Mouse (Mus musculus): ENCODE results near the gene Lefty2. TPM values are rescaled to one million over a fixed set of nuclear protein-coding genes. Genes with fewer than 3 reads are reported as not detected.
"Not testable (repeated sequence)": the region's sequence is repeated elsewhere in the genome, so short reads cannot be mapped to it uniquely, and the experiment has no call there.

The Lefty2 gene
- polyA plus RNA-seq, 1 experiment = not detected

- H3ac ChIP-seq (ENCODE audit: control insufficient read depth, insufficient read length) = no peak overlapping the region
- H3K79me2 ChIP-seq (ENCODE audit: control insufficient read depth, insufficient read depth) = no peaks in the 10 kb centered on the region
- H3K4me3 ChIP-seq = no peak overlapping the region
- H3K36me3 ChIP-seq (ENCODE audit: control insufficient read depth, insufficient read depth) = no peaks in the 10 kb centered on the region
- H3K27me3 ChIP-seq (ENCODE audit: control insufficient read depth, insufficient read depth, insufficient read length) = peaks cover 15% of the 10 kb centered on the region
- TF ChIP-seq SRF (IDR thresholded peaks at IDR 0.05; ENCODE audit: control insufficient read depth, insufficient read length, low read depth) (no peak), CEBPB (IDR thresholded peaks at IDR 0.05; ENCODE audit: insufficient read depth, poor library complexity, severe bottlenecking) (peak; percentile 55; the same call in 1 of the 2 replicates)
- peak overlapping the region; percentile 43 for H3K4me2 ChIP-seq (ENCODE audit: low read depth)
Measured at GRCm38 (mm10) chr1:180888556-180889042, 4.3 kb upstream of the Lefty2 start.

GRCm38 (mm10) chr1:180889172-180889571 is 3.7 kb upstream of the Lefty2 start:
- no peak overlapping the region for H3ac ChIP-seq (ENCODE audit: control insufficient read depth, insufficient read length)
- peaks cover 21% of the 10 kb centered on the region for H3K27me3 ChIP-seq (ENCODE audit: control insufficient read depth, insufficient read depth, insufficient read length)
- no peak for TF ChIP-seq CEBPB (IDR thresholded peaks at IDR 0.05; ENCODE audit: insufficient read depth, poor library complexity, severe bottlenecking)
- no peak for TF ChIP-seq POLR2AphosphoS2 (IDR thresholded peaks at IDR 0.05; ENCODE audit: insufficient read length, low read depth)
- no peak for TF ChIP-seq TCF3 (IDR thresholded peaks at IDR 0.05; ENCODE audit: insufficient read length, low read depth)
- TF ChIP-seq MAX (IDR thresholded peaks at IDR 0.05; ENCODE audit: low read depth) = no peak
- TF ChIP-seq TCF12 (IDR thresholded peaks at IDR 0.05; ENCODE audit: insufficient read depth, poor library complexity, severe bottlenecking) = no peak
- TF ChIP-seq MYOD1 (IDR thresholded peaks at IDR 0.05; ENCODE audit: control insufficient read depth in 1 of 3, insufficient read length in 2 of 3, low read depth in 2 of 3) = no peak
- TF ChIP-seq REST (IDR thresholded peaks at IDR 0.05; ENCODE audit: insufficient read depth, insufficient read length) = no peak

GRCm38 (mm10) chr1:180889841-180890240 is 3.1 kb upstream of the Lefty2 start:
- H3K4me2 ChIP-seq (ENCODE audit: low read depth) = no peak overlapping the region
- TF ChIP-seq USF1 (IDR thresholded peaks at IDR 0.05; ENCODE audit: low read depth) (no peak), POLR2AphosphoS2 (IDR thresholded peaks at IDR 0.05; ENCODE audit: insufficient read length, low read depth) (no peak), TCF12 (IDR thresholded peaks at IDR 0.05; ENCODE audit: insufficient read depth, poor library complexity, severe bottlenecking) (no peak), E2F4 (IDR thresholded peaks at IDR 0.05; ENCODE audit: insufficient read depth) (no peak), MYOG (IDR thresholded peaks at IDR 0.05; ENCODE audit: control insufficient read depth in 1 of 3, insufficient read depth in 1 of 3, insufficient read length in 2 of 3, low read depth in 2 of 3) (no peak), MAX (IDR thresholded peaks at IDR 0.05; ENCODE audit: low read depth) (no peak), REST (IDR thresholded peaks at IDR 0.05; ENCODE audit: insufficient read depth, insufficient read length) (no peak), SRF (IDR thresholded peaks at IDR 0.05; ENCODE audit: control insufficient read depth, insufficient read length, low read depth) (no peak)
- no peak overlapping the region for H3K4me3 ChIP-seq
- no peaks in the 10 kb centered on the region for H3K36me3 ChIP-seq (ENCODE audit: control insufficient read depth, insufficient read depth)
- peaks cover 27% of the 10 kb centered on the region for H3K27me3 ChIP-seq (ENCODE audit: control insufficient read depth, insufficient read depth, insufficient read length)
- H3ac ChIP-seq (ENCODE audit: control insufficient read depth, insufficient read length) = no peak overlapping the region
- H3K79me2 ChIP-seq (ENCODE audit: control insufficient read depth, insufficient read depth) = no peaks in the 10 kb centered on the region

More at GRCm38 (mm10) chr1:180889172-180889571, 3.7 kb upstream of the Lefty2 start:
- Histone ChIP-seq H3K4me2 (ENCODE audit: low read depth) (peak overlapping the region; percentile 43), H3K36me3 (ENCODE audit: control insufficient read depth, insufficient read depth) (no peaks in the 10 kb centered on the region), H3K79me2 (ENCODE audit: control insufficient read depth, insufficient read depth) (no peaks in the 10 kb centered on the region), H3K4me3 (no peak overlapping the region)

GRCm38 (mm10) chr1:180894088-180894987 is 1.4 kb downstream of the Lefty2 start:
- peaks cover 51% of the 10 kb centered on the region for H3K27me3 ChIP-seq (ENCODE audit: control insufficient read depth, insufficient read depth, insufficient read length)
- H3K4me3 ChIP-seq = not testable (repeated sequence)

GRCm38 (mm10) chr1:180901107-180901506 is 8.2 kb downstream of the Lefty2 start:
- H3K27me3 ChIP-seq (ENCODE audit: control insufficient read depth, insufficient read depth, insufficient read length) = peaks cover 25% of the 10 kb centered on the region
- H3K4me3 ChIP-seq = no peak overlapping the region
- no peak for TF ChIP-seq REST (IDR thresholded peaks at IDR 0.05; ENCODE audit: insufficient read depth, insufficient read length)
- no peak for TF ChIP-seq MYOD1 (IDR thresholded peaks at IDR 0.05; ENCODE audit: control insufficient read depth in 1 of 3, insufficient read length in 2 of 3, low read depth in 2 of 3)
- no peak for TF ChIP-seq POLR2AphosphoS2 (IDR thresholded peaks at IDR 0.05; ENCODE audit: insufficient read length, low read depth)
- no peak for TF ChIP-seq E2F4 (IDR thresholded peaks at IDR 0.05; ENCODE audit: insufficient read depth)
- TF ChIP-seq MAX (IDR thresholded peaks at IDR 0.05; ENCODE audit: low read depth) = no peak
- TF ChIP-seq POLR2A (IDR thresholded peaks at IDR 0.05; ENCODE audit: insufficient read length, low read depth) = no peak
- no peak for TF ChIP-seq USF1 (IDR thresholded peaks at IDR 0.05; ENCODE audit: low read depth)
- no peak for TF ChIP-seq SRF (IDR thresholded peaks at IDR 0.05; ENCODE audit: control insufficient read depth, insufficient read length, low read depth)
- no peaks in the 10 kb centered on the region for H3K36me3 ChIP-seq (ENCODE audit: control insufficient read depth, insufficient read depth)
- H3K79me2 ChIP-seq (ENCODE audit: control insufficient read depth, insufficient read depth) = peaks cover 17% of the 10 kb centered on the region
- H3ac ChIP-seq (ENCODE audit: control insufficient read depth, insufficient read length) = no peak overlapping the region
- no peak overlapping the region for H3K4me2 ChIP-seq (ENCODE audit: low read depth)

More at GRCm38 (mm10) chr1:180894088-180894987, 1.4 kb downstream of the Lefty2 start:
- H3K4me2 ChIP-seq (ENCODE audit: low read depth); H3ac ChIP-seq (ENCODE audit: control insufficient read depth, insufficient read length); H3K79me2 ChIP-seq (ENCODE audit: control insufficient read depth, insufficient read depth); H3K36me3 ChIP-seq (ENCODE audit: control insufficient read depth, insufficient read depth): not testable (repeated sequence)

Data from myocyte (in vitro differentiated cells).